Mouse (Mus musculus) G1E (cell line): Measurements from ENCODE around the gene March6. TPM values are rescaled to one million over a fixed set of nuclear protein-coding genes. Genes with fewer than 3 reads are reported as not detected.
A peak's percentile ranks its signal among the peaks of the same experiment; 100 is the strongest.

ENCODE experiments used
- ATAC-seq: 2 replicates; pipeline ENCODE4 v1.8.0; 2016; ENCODE audit warnings: mild to moderate bottlenecking; ENCODE audit not compliant: insufficient number of reproducible peaks, poor library complexity, low FRiP score, severe bottlenecking; ENCODE audit errors: extremely low read depth
- DNase-seq: peaks from one replicate; pipeline ENCODE4 v3.0.0; 2012; ENCODE audit warnings: low spot score
- H3K27me3 ChIP-seq: 2 replicates; pipeline ENCODE4 v1.6.1; 2012; ENCODE audit warnings: mild to moderate bottlenecking, low read length, inconsistent platforms; ENCODE audit not compliant: insufficient read depth
- H3K36me3 ChIP-seq: replicated peaks from 2 replicates; pipeline ENCODE3; 2012; ENCODE audit warnings: mild to moderate bottlenecking, inconsistent platforms
- H3K4me1 ChIP-seq: 2 replicates; pipeline ENCODE4 v1.6.1; 2012; ENCODE audit warnings: low read depth, low read length, inconsistent platforms, mixed read lengths; ENCODE audit not compliant: insufficient read depth
- H3K4me3 ChIP-seq: 2 replicates; pipeline ENCODE4 v1.5.1; 2012; ENCODE audit warnings: low read depth, mild to moderate bottlenecking, inconsistent platforms, low read length, moderate library complexity, mixed read lengths
- H3K9me3 ChIP-seq: replicated peaks from 2 replicates; pipeline ENCODE4 v1.6.1; 2012; ENCODE audit warnings: inconsistent platforms
- CTCF ChIP-seq: IDR thresholded peaks from 2 replicates; pipeline ENCODE4 v1.5.1; 2012; ENCODE audit warnings: low read depth, low read length, inconsistent platforms, mixed read lengths
- GATA1 ChIP-seq: IDR thresholded peaks from 2 replicates; pipeline ENCODE4 v1.6.1; 2012; ENCODE audit warnings: borderline replicate concordance, low read length, inconsistent platforms, mixed read lengths
- GATA2 ChIP-seq: IDR thresholded peaks from 2 replicates; pipeline ENCODE4 v1.6.1; 2012; ENCODE audit warnings: low read depth, low read length, inconsistent platforms, borderline replicate concordance
- POLR2AphosphoS5 ChIP-seq: IDR thresholded peaks from 2 replicates; pipeline ENCODE4 v1.6.1; 2012; ENCODE audit warnings: low read depth, low read length, inconsistent platforms; ENCODE audit not compliant: insufficient replicate concordance
- TAL1 ChIP-seq: conservative IDR thresholded peaks from 2 replicates; pipeline ENCODE4 v1.6.1; 2012; ENCODE audit warnings: low read depth, low read length, inconsistent platforms, mixed read lengths
- polyA plus RNA-seq: library from polyadenylated mRNA; stranded (reverse); fragments of >175 nt; gene quantifications from 2 replicates; pipeline ENCODE4 v1.2.3, GENCODE M21; 2012
- total RNA-seq, 2 experiments: library from RNA; stranded (forward) in 1 of 2; stranded (reverse) in 1 of 2; fragments of 200-1000 nt in 1 of 2; fragments of >200 nt in 1 of 2; fragmentation: Nextera tagmentation in 1 of 2; gene quantifications; 2 replicates each; pipeline ENCODE4 v1.2.3; 2014 to 2017

The March6 gene
- total and polyA plus RNA-seq, 3 experiments, result 44.3 to 64.9 (median 61.1) TPM

GRCm38 (mm10) chr15:31537706-31538105, 6.9 kb upstream of the March6 start:
- no peak for TF ChIP-seq GATA2
- no peak for TF ChIP-seq GATA1
- no peaks in the 10 kb centered on the region for H3K27me3 ChIP-seq
- DNase-seq, result no peak
- H3K36me3 ChIP-seq, result peaks cover 4% of the 10 kb centered on the region
- no peak for ATAC-seq
- H3K9me3 ChIP-seq, result peaks cover 9% of the 10 kb centered on the region
- no peak overlapping the region for H3K4me3 ChIP-seq
- peaks cover 71% of the 10 kb centered on the region for H3K4me1 ChIP-seq

GRCm38 (mm10) chr15:31536051-31536737, 5.3 kb upstream of the March6 start:
- ATAC-seq (peak; percentile 43), DNase-seq (no peak)
- Histone ChIP-seq H3K4me3 (no peak overlapping the region), H3K36me3 (peaks cover 7% of the 10 kb centered on the region), H3K4me1 (peaks cover 63% of the 10 kb centered on the region), H3K9me3 (peaks cover 9% of the 10 kb centered on the region), H3K27me3 (no peaks in the 10 kb centered on the region)
- TF ChIP-seq GATA2 (no peak), CTCF (no peak), GATA1 (no peak), POLR2AphosphoS5 (no peak), TAL1 (no peak)

DNA sequence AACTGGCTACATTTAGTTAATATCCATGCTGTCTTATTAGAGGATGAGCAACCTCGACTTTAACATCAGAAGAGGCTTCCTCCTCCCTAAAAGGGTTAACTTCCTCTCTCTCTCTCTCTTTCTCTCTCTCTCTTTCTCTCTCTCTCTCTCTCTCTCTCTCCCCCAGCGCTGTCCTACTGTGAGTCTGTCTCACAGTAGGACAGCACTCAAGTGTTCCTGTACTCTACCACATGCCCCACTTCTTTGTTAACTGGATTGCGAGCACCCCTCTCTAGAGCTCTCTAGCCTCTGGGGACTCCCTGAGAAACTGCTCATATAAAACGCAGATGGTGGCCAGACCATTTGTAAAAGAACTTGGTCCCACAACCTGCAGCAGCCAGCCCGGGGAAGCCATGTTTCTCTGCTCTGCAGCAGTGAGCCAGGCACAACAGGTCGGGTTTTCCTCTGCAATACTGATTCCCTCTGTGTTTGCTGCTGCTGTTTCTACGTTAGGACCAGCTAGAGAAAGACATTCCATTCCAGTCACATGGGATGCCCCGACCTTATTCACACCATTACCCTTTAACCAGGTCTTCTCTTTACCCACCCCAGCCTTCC, 4.5 kb upstream of the March6 start:
- DNase-seq, result no peak
- no peak for ATAC-seq
- no peak for TF ChIP-seq POLR2AphosphoS5
- H3K4me3 ChIP-seq, result no peak overlapping the region; the same call in 1 of the 2 replicates
- peaks cover 7% of the 10 kb centered on the region for H3K36me3 ChIP-seq
- H3K4me1 ChIP-seq, result peaks cover 55% of the 10 kb centered on the region
- H3K27me3 ChIP-seq, result no peaks in the 10 kb centered on the region
- H3K9me3 ChIP-seq, result peaks cover 9% of the 10 kb centered on the region

- no peak overlapping the region for H3K4me3 ChIP-seq
- no peaks in the 10 kb centered on the region for H3K27me3 ChIP-seq
- DNase-seq (no peak), ATAC-seq (peak; percentile 6; the same call in 1 of the 2 replicates)
- H3K9me3 ChIP-seq, result peaks cover 9% of the 10 kb centered on the region
- no peak for TF ChIP-seq TAL1
- no peak for TF ChIP-seq CTCF
- no peak for TF ChIP-seq GATA2
- TF ChIP-seq GATA1, result no peak
- no peak for TF ChIP-seq POLR2AphosphoS5
- H3K36me3 ChIP-seq, result peaks cover 7% of the 10 kb centered on the region
- peaks cover 49% of the 10 kb centered on the region for H3K4me1 ChIP-seq
These were observed 3.8 kb upstream of the March6 start for GRCm38 (mm10) chr15:31534421-31535258.

GRCm38 (mm10) chr15:31533529-31533928, 2.7 kb upstream of the March6 start:
- Histone ChIP-seq H3K4me1 (peaks cover 54% of the 10 kb centered on the region), H3K36me3 (peaks cover 7% of the 10 kb centered on the region), H3K4me3 (no peak overlapping the region), H3K9me3 (peaks cover 4% of the 10 kb centered on the region), H3K27me3 (no peaks in the 10 kb centered on the region)
- ATAC-seq (peak; percentile 29), DNase-seq (no peak)
- peak; percentile 85 for TF ChIP-seq TAL1
- no peak for TF ChIP-seq GATA1
- no peak for TF ChIP-seq CTCF
- TF ChIP-seq POLR2AphosphoS5, result no peak

GRCm38 (mm10) chr15:31532331-31533021, 1.6 kb upstream of the March6 start:
- DNase-seq (no peak), ATAC-seq (no peak)
- Histone ChIP-seq H3K4me3 (peak overlapping the region; percentile 94; the same call in 1 of the 2 replicates), H3K4me1 (peaks cover 60% of the 10 kb centered on the region), H3K9me3 (no peaks in the 10 kb centered on the region), H3K36me3 (peaks cover 9% of the 10 kb centered on the region), H3K27me3 (no peaks in the 10 kb centered on the region)
- TF ChIP-seq POLR2AphosphoS5, result no peak
- no peak for TF ChIP-seq GATA1
- no peak for TF ChIP-seq CTCF
- no peak for TF ChIP-seq GATA2
- TF ChIP-seq TAL1, result peak; percentile 42; the same call in 1 of the 2 replicates
